Mouse (Mus musculus) adrenal gland, postnatal 4 days (tissue): ENCODE measurements around the gene Gpr137c. TPM values are rescaled to one million over a fixed set of nuclear protein-coding genes. Genes with fewer than 3 reads are reported as not detected.

Experiments used
- total RNA-seq, 2 experiments: library from RNA; stranded (reverse); gene quantifications; 2 replicates each; pipeline ENCODE4 v1.2.3; 2021

The Gpr137c gene
- total RNA-seq, 2 experiments from 2014 or later = 2.9 to 3.2 TPM

Other genes with a start within 250 kb of the Gpr137c start
- 1 to 10 TPM in 1 of 2 experiments, under 1 TPM in 1; 0.78 to 1.0 TPM for gene Ptger2, start 231.5 kb upstream of the Gpr137c start, total RNA-seq
- gene Txndc16, start 611 bp downstream of the Gpr137c start, total RNA-seq = 10 to 100 TPM; 32.7 to 36.7 TPM
- 10 to 100 TPM; 34.5 to 38.5 TPM for gene Ero1l, start 99.1 kb downstream of the Gpr137c start, total RNA-seq
- gene Psmc6, start 110.1 kb downstream of the Gpr137c start, total RNA-seq = 100 to 1,000 TPM; 125 to 127 TPM
- gene Styx, start 131.4 kb downstream of the Gpr137c start, total RNA-seq = 10 to 100 TPM; 38.0 to 43.9 TPM
- 10 to 100 TPM; 30.7 to 31.5 TPM for gene Gnpnat1, start 185.2 kb downstream of the Gpr137c start, total RNA-seq